ENCODE assay signal across 8 mouse cellular contexts in the genomic region with DNA sequence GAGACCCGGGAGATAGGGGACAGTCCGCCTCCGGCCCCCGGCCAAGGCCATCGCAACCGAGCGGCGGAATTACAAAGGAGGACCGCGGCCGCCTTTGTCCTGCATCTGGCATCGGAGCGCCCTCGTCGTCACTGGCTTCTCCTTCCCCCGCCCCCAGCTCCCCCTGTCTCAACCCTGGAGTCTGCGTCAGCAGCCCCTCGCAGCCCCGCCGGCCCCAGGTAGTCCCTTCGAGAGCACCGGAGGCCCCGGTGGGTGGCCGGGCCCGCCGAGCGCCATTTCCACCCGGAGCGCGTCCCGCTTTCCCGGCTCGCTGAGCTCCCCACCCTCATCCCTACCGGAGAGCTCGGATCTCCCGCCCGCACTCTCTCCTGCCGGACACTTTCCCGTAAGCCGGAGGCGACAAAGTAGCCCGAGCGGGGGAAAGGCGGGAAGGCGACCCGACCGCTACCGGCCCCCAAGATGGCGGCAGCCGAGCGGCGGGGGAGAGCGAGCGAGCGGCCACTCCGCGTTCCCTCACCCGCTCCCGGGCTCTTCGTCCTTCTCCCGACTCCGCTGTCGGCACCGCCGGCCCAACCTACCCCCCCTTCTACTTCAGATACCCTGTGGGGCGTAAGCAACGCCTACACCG. TPM values are rescaled to one million over a fixed set of nuclear protein-coding genes. Genes with fewer than 3 reads are reported as not detected.
DNase-seq lines count a peak whose midpoint lies in the region; TF ChIP-seq lines count a peak whose summit lies in the region.

No protein-coding gene starts in this region.

- H3K27me3 ChIP-seq in cerebellum, adult 2 months (ENCODE audit: control insufficient read depth, insufficient read depth, low read length) = no peaks in the 10 kb centered on the region
- no peaks in the 10 kb centered on the region for H3K27me3 ChIP-seq in hindbrain, embryonic 10.5 days (ENCODE audit: insufficient read depth, poor library complexity, severe bottlenecking)

- no peaks in the 10 kb centered on the region; the same call in 1 of the 2 replicates for H3K4me1 ChIP-seq in cerebellum, adult 2 months (ENCODE audit: control insufficient read depth, insufficient read depth, low read length)
- peaks cover 61% of the 10 kb centered on the region for H3K4me1 ChIP-seq in hindbrain, embryonic 10.5 days (replicated peaks)

- TF ChIP-seq POLR2A in cerebellum, adult 2 months (IDR thresholded peaks at IDR 0.05; ENCODE audit: borderline replicate concordance, insufficient read depth, low read length) = no peak

- H3K4me3 ChIP-seq in cerebellum, adult 2 months (replicated peaks; ENCODE audit: insufficient read depth, low read depth, low read length) = peak overlapping the region; percentile 93
- H3K4me3 ChIP-seq in hindbrain, embryonic 10.5 days = peak overlapping the region; percentile 95

- H3K36me3 ChIP-seq in hindbrain, embryonic 10.5 days = peaks cover 6% of the 10 kb centered on the region

- WGBS in cerebellum, adult 2 months = under 1% methylated on average over 68 of the region's 68 CpGs
- under 1% methylated on average over 68 of the region's 68 CpGs for WGBS in hindbrain, embryonic 10.5 days

- H3K9me3 ChIP-seq in hindbrain, embryonic 10.5 days = no peaks in the 10 kb centered on the region

- no peak for TF ChIP-seq CTCF in cerebellum, adult 2 months (IDR thresholded peaks at IDR 0.05; ENCODE audit: borderline replicate concordance, insufficient read depth, low read depth, low read length)

- peak; percentile 66 for DNase-seq in MN1 (ENCODE audit: low spot score)
- DNase-seq in cerebellum, adult 2 months = peak in 1 of 2 experiments; percentile 72
- peak; percentile 44 to 62 for DNase-seq in frontal cortex, adult 2 months (ENCODE audit: extremely low spot score in 1 of 2, low spot score in 1 of 2)
- DNase-seq in hindbrain, embryonic 10.5 days (ENCODE audit: low spot score) = peak; percentile 74
- DNase-seq in layer of hippocampus, postnatal 25 days (ENCODE audit: extremely low spot score in 1 of 2, low spot score in 1 of 2) = peak; percentile 54 to 70
- peak; percentile 75 for DNase-seq in lung, postnatal 36 days
- peak; percentile 59 for DNase-seq in right cerebral cortex, adult 18-20 months
- DNase-seq in urinary bladder, postnatal 14 days (ENCODE audit: low spot score) = peak; percentile 70

- H3K27ac ChIP-seq in cerebellum, adult 2 months (ENCODE audit: insufficient read depth, low read length) = peak overlapping the region; percentile 98
- H3K27ac ChIP-seq in hindbrain, embryonic 10.5 days = peak overlapping the region; percentile 100

RNA-seq across cellular contexts. Expression of a gene that starts 0.8 kb away (rescaled TPM):
- polyA plus RNA-seq in cerebellum, adult 2 months (2012; rRNA removed) = 97.0 and 97.6 TPM in 2 replicates
- polyA plus RNA-seq in frontal cortex, adult 2 months (2012; rRNA removed) = 101 and 114 TPM in 2 replicates
- 193 and 201 TPM in 2 replicates for polyA plus RNA-seq in hindbrain, embryonic 10.5 days (2016; fragmentation: Nextera tagmentation; extraction: Ambion mirVana)
- 10 to 100 TPM; 40.8 to 53.7 TPM for total RNA-seq in layer of hippocampus, postnatal 25 days (2021)

RNA-seq across cellular contexts. Expression of a gene that starts 0.9 kb away (rescaled TPM):
- polyA plus RNA-seq in cerebellum, adult 2 months (2012; rRNA removed) = 2.0 and 2.5 TPM in 2 replicates
- 3.0 and 3.5 TPM in 2 replicates for polyA plus RNA-seq in frontal cortex, adult 2 months (2012; rRNA removed)
- polyA plus RNA-seq in hindbrain, embryonic 10.5 days (2016; fragmentation: Nextera tagmentation; extraction: Ambion mirVana) = 0.52 and 0.88 TPM in 2 replicates
- total RNA-seq in layer of hippocampus, postnatal 25 days (2021) = 1 to 10 TPM; 1.3 to 1.6 TPM

RNA-seq across cellular contexts. Expression of a gene that starts 36.7 kb away (rescaled TPM):
- polyA plus RNA-seq in cerebellum, adult 2 months (2012; rRNA removed) = 0.32 and 0.47 TPM in 2 replicates
- polyA plus RNA-seq in frontal cortex, adult 2 months (2012; rRNA removed) = 0.27 and 0.96 TPM in 2 replicates
- polyA plus RNA-seq in hindbrain, embryonic 10.5 days (2016; fragmentation: Nextera tagmentation; extraction: Ambion mirVana) = 1.6 and 2.0 TPM in 2 replicates
- under 1 TPM; 0.30 to 0.31 TPM for total RNA-seq in layer of hippocampus, postnatal 25 days (2021)

RNA-seq across cellular contexts. Expression of a gene that starts 43.2 kb away (rescaled TPM):
- 68.4 and 70.4 TPM in 2 replicates for polyA plus RNA-seq in cerebellum, adult 2 months (2012; rRNA removed)
- polyA plus RNA-seq in frontal cortex, adult 2 months (2012; rRNA removed) = 71.8 and 77.4 TPM in 2 replicates
- 20.6 and 23.4 TPM in 2 replicates for polyA plus RNA-seq in hindbrain, embryonic 10.5 days (2016; fragmentation: Nextera tagmentation; extraction: Ambion mirVana)
- total RNA-seq in layer of hippocampus, postnatal 25 days (2021) = 10 to 100 TPM; 67.3 to 73.5 TPM
